Mouse (Mus musculus) CH12.LX (cell line): ENCODE results near the gene Klk11.

Source experiments
- CHD1 ChIP-seq: IDR thresholded peaks from 2 replicates; pipeline ENCODE4 v1.6.1; 2012; ENCODE audit warnings: low read depth, low read length, improper control_type of control experiment, inconsistent platforms
- CTCF ChIP-seq, 2 experiments: IDR thresholded peaks in 1 of 2; conservative IDR thresholded peaks in 1 of 2; 2 replicates each; pipeline ENCODE4 v1.5.1; 2011 to 2012; ENCODE audit warnings: low read depth in 2 of 2, low read length in 2 of 2, improper control_type of control experiment in 1 of 2, inconsistent platforms in 1 of 2, mild to moderate bottlenecking in 1 of 2, moderate library complexity in 1 of 2
- E2F4 ChIP-seq: IDR thresholded peaks from 2 replicates; pipeline ENCODE4 v1.6.1; 2011; ENCODE audit warnings: low read depth, low read length, improper control_type of control experiment; ENCODE audit not compliant: insufficient replicate concordance
- HCFC1 ChIP-seq: IDR thresholded peaks from 2 replicates; pipeline ENCODE4 v1.6.1; 2012; ENCODE audit warnings: low read depth, mild to moderate bottlenecking, inconsistent platforms, low read length, improper control_type of control experiment
- MAX ChIP-seq: IDR thresholded peaks from 2 replicates; pipeline ENCODE4 v1.6.1; 2011; ENCODE audit warnings: low read length, improper control_type of control experiment
- MEF2A ChIP-seq: IDR thresholded peaks from 2 replicates; pipeline ENCODE4 v1.6.1; 2014; ENCODE audit warnings: low read depth, mild to moderate bottlenecking, inconsistent platforms, low read length, improper control_type of control experiment, borderline replicate concordance
- POLR2A ChIP-seq: IDR thresholded peaks from 2 replicates; pipeline ENCODE4 v1.6.1; 2011; ENCODE audit warnings: low read depth, mild to moderate bottlenecking, improper control_type of control experiment, low read length
- POLR2AphosphoS2 ChIP-seq: IDR thresholded peaks from 2 replicates; pipeline ENCODE4 v1.6.1; 2011; ENCODE audit warnings: low read depth, low read length, improper control_type of control experiment
- RCOR1 ChIP-seq: conservative IDR thresholded peaks from 2 replicates; pipeline ENCODE4 v1.6.1; 2012; ENCODE audit warnings: low read depth, mild to moderate bottlenecking, inconsistent platforms, low read length, improper control_type of control experiment
- SMC3 ChIP-seq: IDR thresholded peaks from 2 replicates; pipeline ENCODE4 v1.6.1; 2011; ENCODE audit warnings: low read depth, low read length, improper control_type of control experiment
- TCF12 ChIP-seq: IDR thresholded peaks from 2 replicates; pipeline ENCODE4 v1.6.1; 2014; ENCODE audit warnings: low read depth, mild to moderate bottlenecking, inconsistent platforms, low read length, improper control_type of control experiment
- USF2 ChIP-seq: conservative IDR thresholded peaks from 2 replicates; pipeline ENCODE4 v1.6.1; 2011; ENCODE audit warnings: low read depth, low read length, improper control_type of control experiment
- ZC3H11A ChIP-seq: IDR thresholded peaks from 2 replicates; pipeline ENCODE4 v1.6.1; 2012; ENCODE audit warnings: low read depth, mild to moderate bottlenecking, inconsistent platforms, low read length, improper control_type of control experiment

- no peak for TF ChIP-seq MAX
- TF ChIP-seq ZC3H11A, result no peak
- TF ChIP-seq CTCF (conservative IDR thresholded peaks at IDR 0.05 in 1 of 2, IDR thresholded peaks at IDR 0.05 in 1 of 2; ENCODE audit: low read depth in 2 of 2, low read length in 2 of 2), result no peak
- no peak for TF ChIP-seq POLR2A
- TF ChIP-seq RCOR1, result no peak
- TF ChIP-seq TCF12, result no peak
- no peak for TF ChIP-seq POLR2AphosphoS2
- no peak for TF ChIP-seq MEF2A
- no peak for TF ChIP-seq SMC3
- no peak for TF ChIP-seq HCFC1
- no peak for TF ChIP-seq CHD1
- no peak for TF ChIP-seq E2F4
- no peak for TF ChIP-seq USF2
These were observed 4.0 kb downstream of the Klk11 start for GRCm38 (mm10) chr7:43778176-43778970.
